Mouse (Mus musculus) adrenal gland, postnatal 4 days (tissue): ENCODE measurements around the gene Ppp3r2. TPM values are rescaled to one million over a fixed set of nuclear protein-coding genes. Genes with fewer than 3 reads are reported as not detected.

Source experiments
- total RNA-seq, 2 experiments: library from RNA; stranded (reverse); gene quantifications; 2 replicates each; pipeline ENCODE4 v1.2.3; 2021

Gene Ppp3r2
- total RNA-seq, 2 experiments from 2014 or later, result not detected

Other genes with a start within 250 kb of the Ppp3r2 start
- 1 to 10 TPM; 3.8 to 5.8 TPM for gene Acnat1, start 208.1 kb downstream of the Ppp3r2 start, total RNA-seq
- 1 to 10 TPM in 1 of 2 experiments, under 1 TPM in 1; 0.50 to 2.0 TPM for gene Baat, start 175.5 kb downstream of the Ppp3r2 start, total RNA-seq
- gene Mrpl50, start 160.9 kb downstream of the Ppp3r2 start, total RNA-seq, result 10 to 100 TPM; 47.8 to 48.6 TPM
- 1 to 10 TPM; 8.9 to 9.4 TPM for gene Zfp189, start 160.8 kb downstream of the Ppp3r2 start, total RNA-seq
- gene Aldob, start 132.5 kb downstream of the Ppp3r2 start, total RNA-seq, result 100 to 1,000 TPM; 112 to 217 TPM
- 10 to 100 TPM; 13.8 to 14.0 TPM for gene Tmem246, start 84.1 kb downstream of the Ppp3r2 start, total RNA-seq
- gene Rnf20, start 50.0 kb downstream of the Ppp3r2 start, total RNA-seq, result 10 to 100 TPM; 60.6 to 60.8 TPM
- gene Grin3a, start 163.7 kb upstream of the Ppp3r2 start, total RNA-seq, result 1 to 10 TPM in 1 of 2 experiments, under 1 TPM in 1; 0.95 to 1.1 TPM